Mouse (Mus musculus) heart, postnatal 0 days (tissue): Measurements from ENCODE around the gene Sos1.

Experiments used
- CTCF ChIP-seq: IDR thresholded peaks from 2 replicates; pipeline ENCODE4 v1.5.1; 2016; ENCODE audit warnings: antibody characterized with exemption, control low read depth, low read depth
- EP300 ChIP-seq: IDR thresholded peaks from 2 replicates; pipeline ENCODE4 v1.6.1; 2016; ENCODE audit warnings: antibody characterized with exemption, low read depth

- TF ChIP-seq CTCF = no peak
- TF ChIP-seq EP300 = no peak
These were observed 53.4 kb downstream of the Sos1 start for GRCm38 (mm10) chr17:80426901-80427300.
